ENCODE assay signal across 12 mouse cellular contexts in genomic region chr10:63810043-63810617, GRCm38 (mm10).
A peak's percentile ranks its signal among the peaks of the same experiment; 100 is the strongest.
DNase-seq lines count a peak whose midpoint lies in the region; ATAC-seq and TF ChIP-seq lines count a peak whose summit lies in the region.
"Had no signal": no experiment of that assay in that cellular context is flagged by ENCODE, and none has a peak within 500 bp of the region (broad histone marks: within the 10 kb centered on the region; RNA-seq: fewer than 3 reads in every experiment).

No protein-coding gene starts in this region.

- H3K9me3 ChIP-seq in heart, embryonic 10.5 days: no peaks in the 10 kb centered on the region
- H3K9me3 ChIP-seq in midbrain, embryonic 15.5 days: no peaks in the 10 kb centered on the region
- H3K9me3 ChIP-seq: hindbrain, embryonic 12.5 days; limb, embryonic 13.5 days; neural tube, embryonic 15.5 days had no signal

- no peaks in the 10 kb centered on the region for H3K36me3 ChIP-seq in heart, embryonic 10.5 days
- no peaks in the 10 kb centered on the region for H3K36me3 ChIP-seq in midbrain, embryonic 15.5 days (replicated peaks)
- H3K36me3 ChIP-seq: hindbrain, embryonic 12.5 days; limb, embryonic 13.5 days; neural tube, embryonic 15.5 days had no signal

- no peaks in the 10 kb centered on the region for H3K27me3 ChIP-seq in heart, embryonic 10.5 days (ENCODE audit: insufficient read depth, poor library complexity, severe bottlenecking)
- H3K27me3 ChIP-seq in midbrain, embryonic 15.5 days (replicated peaks): no peaks in the 10 kb centered on the region
- H3K27me3 ChIP-seq: hindbrain, embryonic 12.5 days; limb, embryonic 13.5 days; neural tube, embryonic 15.5 days had no signal

- 15% methylated on average over 9 of the region's 9 CpGs for WGBS in heart, embryonic 10.5 days
- WGBS in midbrain, embryonic 15.5 days: 12% methylated on average over 9 of the region's 9 CpGs

- H3K27ac ChIP-seq in heart, embryonic 10.5 days: no peak overlapping the region
- H3K27ac ChIP-seq in midbrain, embryonic 15.5 days: no peak overlapping the region
- H3K27ac ChIP-seq in left cerebral cortex, adult 2 months: no peak overlapping the region
- H3K27ac ChIP-seq: hindbrain, embryonic 12.5 days; limb, embryonic 13.5 days; neural tube, embryonic 15.5 days had no signal

- no peak for TF ChIP-seq CTCF in left cerebral cortex, adult 2 months (IDR thresholded peaks at IDR 0.05)

- peak; percentile 73; the same call in 1 of the 2 replicates for ATAC-seq in midbrain, embryonic 15.5 days (replicated peaks)
- ATAC-seq in frontal cortex, adult (ENCODE audit: low TSS enrichment): no peak

- H3K9ac ChIP-seq in midbrain, embryonic 15.5 days: no peak overlapping the region
- H3K9ac ChIP-seq: hindbrain, embryonic 12.5 days; limb, embryonic 13.5 days; neural tube, embryonic 15.5 days had no signal

- H3K4me3 ChIP-seq in heart, embryonic 10.5 days: no peak overlapping the region
- H3K4me3 ChIP-seq in midbrain, embryonic 15.5 days: no peak overlapping the region
- H3K4me3 ChIP-seq in left cerebral cortex, adult 2 months: no peak overlapping the region
- H3K4me3 ChIP-seq: hindbrain, embryonic 12.5 days; limb, embryonic 13.5 days; neural tube, embryonic 15.5 days had no signal

- H3K4me2 ChIP-seq in midbrain, embryonic 15.5 days: no peak overlapping the region
- H3K4me2 ChIP-seq: hindbrain, embryonic 12.5 days; limb, embryonic 13.5 days; neural tube, embryonic 15.5 days had no signal

- intact Hi-C loops in left cerebral cortex, adult 2 months (cut with DNase I): no loop called here

- peak; percentile 90 for DNase-seq in heart, adult 11 months
- DNase-seq in heart, embryonic 10.5 days (ENCODE audit: low spot score): no peak
- peak; percentile 26 for DNase-seq in cerebellum, adult 11-12 months
- peak; percentile 3 for DNase-seq in heart, adult 8-10 months (ENCODE audit: low spot score)
- no peak for DNase-seq in left cerebral cortex, adult 2 months (ENCODE audit: extremely low spot score in 1 of 2, low spot score in 2 of 2)
- no peak for DNase-seq in kidney, postnatal 36 days
- DNase-seq: gastrocnemius, postnatal 14 days had no signal

- peaks cover 6% of the 10 kb centered on the region; the same call in 1 of the 2 replicates for H3K4me1 ChIP-seq in heart, embryonic 10.5 days
- no peaks in the 10 kb centered on the region for H3K4me1 ChIP-seq in midbrain, embryonic 15.5 days
- H3K4me1 ChIP-seq: hindbrain, embryonic 12.5 days; limb, embryonic 13.5 days had no signal

Comparison
In these comparisons a context has a peak if more than half of its experiments do, and no peak if none do; other contexts are left out.
1. DNase-seq: peak in heart, adult 11 months (single experiment), cerebellum, adult 11-12 months (single experiment) and heart, adult 8-10 months (single experiment); none in heart, embryonic 10.5 days (single experiment), left cerebral cortex, adult 2 months (0 of 2) and kidney, postnatal 36 days (0 of 2).